Mouse (Mus musculus): ENCODE measurements at regions not wholly inside any gene's neighbourhood (a gene's known extent, or its start where the extent isn't known, plus 50 kb on each side); places are given as distances from the start of the nearest gene placed in this dataset.

DNA sequence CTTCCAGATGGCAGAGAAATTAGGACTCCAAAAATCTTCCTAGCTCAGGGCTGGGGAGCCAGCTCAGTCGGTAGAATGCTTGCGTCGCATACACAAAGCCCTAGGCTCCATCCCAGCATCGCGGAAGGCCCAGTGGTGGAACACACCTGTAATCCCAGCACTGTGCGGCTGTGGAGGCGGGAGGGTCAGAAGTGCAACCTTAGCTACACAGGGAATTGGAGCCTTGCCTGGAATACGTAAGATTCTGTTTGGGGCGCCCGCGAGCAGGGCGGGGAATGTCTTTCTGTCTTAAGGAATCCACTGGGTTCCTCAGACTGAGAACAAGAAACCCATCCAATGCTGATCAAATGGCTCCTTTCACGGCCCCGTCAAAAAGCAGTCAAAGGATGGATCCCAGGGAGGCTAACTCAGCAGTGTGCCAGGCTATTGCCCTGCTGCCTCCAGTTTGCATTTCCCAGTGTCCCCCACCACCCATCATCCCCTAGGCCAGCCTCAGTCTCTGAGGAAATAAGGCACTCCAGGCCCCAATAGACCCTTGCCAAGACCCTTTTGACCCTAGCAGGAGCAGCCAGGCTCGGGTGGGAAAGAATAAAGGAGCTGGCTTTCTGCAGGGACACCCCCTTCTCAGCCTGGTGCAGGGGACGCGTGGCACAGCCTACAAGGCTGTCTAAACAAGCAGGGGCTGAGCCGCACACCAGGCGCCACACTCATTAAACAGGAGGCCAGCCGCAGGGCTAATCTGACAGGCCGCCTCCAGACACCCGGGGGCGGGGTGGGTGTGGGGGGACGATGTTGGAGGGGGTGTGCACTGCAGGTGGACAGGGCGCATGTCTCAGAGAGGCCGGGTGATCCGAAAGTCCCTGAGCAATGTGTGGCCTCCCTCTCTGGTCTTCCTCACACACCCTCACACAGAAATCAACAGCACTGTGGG, 407.1 kb downstream of the H2al1j start:
- Histone ChIP-seq H3K4me3 (no peak overlapping the region), H3K27ac (no peak overlapping the region)
- intact Hi-C loops (cut with DNase I), result no loop called here
- TF ChIP-seq CTCF (IDR thresholded peaks at IDR 0.05), result no peak
- DNase-seq (ENCODE audit: extremely low spot score in 1 of 2, low spot score in 2 of 2), result no peak

DNA sequence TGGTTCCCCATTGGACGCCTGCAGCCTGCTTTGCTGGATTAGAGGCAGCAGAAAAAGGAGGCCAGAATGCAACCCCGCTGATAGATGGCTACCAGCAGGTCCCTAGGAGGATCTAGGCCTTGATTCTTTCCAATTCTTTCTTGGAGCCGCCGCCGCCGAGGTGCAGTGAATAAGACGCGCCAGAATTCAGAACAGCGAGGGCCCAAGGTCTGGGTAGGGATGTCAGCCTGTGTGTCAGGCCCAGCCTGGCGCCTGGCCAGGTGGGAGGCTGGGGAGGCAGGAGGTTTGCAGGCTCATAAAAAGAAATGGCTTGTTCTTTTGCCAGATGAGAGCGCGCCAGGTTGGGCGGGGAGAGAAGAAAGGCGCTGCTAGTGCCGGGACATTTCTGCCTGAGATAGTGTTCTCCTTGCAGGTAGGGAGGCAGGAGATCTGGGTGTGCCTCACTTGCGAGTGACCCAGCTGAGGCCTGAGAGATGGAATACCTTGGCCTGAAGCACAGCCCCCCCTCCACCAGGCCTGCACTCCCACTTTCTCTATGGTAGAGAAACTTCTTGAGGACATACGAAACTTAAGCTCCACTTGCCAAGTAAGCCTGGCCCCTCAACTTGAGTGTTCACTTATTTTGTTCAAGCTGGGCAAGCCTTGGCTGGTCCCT, 408.0 kb downstream of the H2al1j start:
- intact Hi-C loops (cut with DNase I), result no loop called here
- Histone ChIP-seq H3K4me3 (no peak overlapping the region), H3K27ac (no peak overlapping the region)
- DNase-seq (ENCODE audit: extremely low spot score in 1 of 2, low spot score in 2 of 2), result peak; percentile 14 to 22
- no peak for TF ChIP-seq CTCF (IDR thresholded peaks at IDR 0.05)

DNA sequence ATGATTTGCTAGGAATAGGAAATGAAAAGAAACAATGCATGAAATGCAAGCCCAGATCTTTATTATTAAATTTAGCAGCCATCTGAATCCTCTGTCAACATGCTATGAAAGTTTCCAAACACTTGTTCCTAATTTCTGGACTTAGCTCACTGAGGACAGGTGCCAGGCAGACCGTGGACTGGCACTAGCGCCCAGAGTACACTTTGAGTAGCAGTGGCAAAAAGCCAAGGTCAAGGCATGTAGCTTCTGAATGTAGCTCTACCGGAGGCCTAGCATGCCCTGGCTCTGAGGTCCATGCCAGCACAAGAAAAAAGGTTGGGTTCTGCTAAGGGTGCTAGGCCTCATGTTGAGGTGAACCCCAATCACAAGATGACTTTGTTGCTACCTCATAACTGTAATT, 408.9 kb downstream of the H2al1j start:
- intact Hi-C loops (cut with DNase I), result no loop called here
- no peak overlapping the region for H3K27ac ChIP-seq
- DNase-seq (ENCODE audit: extremely low spot score in 1 of 2, low spot score in 2 of 2), result no peak
- no peak for TF ChIP-seq CTCF (IDR thresholded peaks at IDR 0.05)
- no peak overlapping the region for H3K4me3 ChIP-seq

DNA sequence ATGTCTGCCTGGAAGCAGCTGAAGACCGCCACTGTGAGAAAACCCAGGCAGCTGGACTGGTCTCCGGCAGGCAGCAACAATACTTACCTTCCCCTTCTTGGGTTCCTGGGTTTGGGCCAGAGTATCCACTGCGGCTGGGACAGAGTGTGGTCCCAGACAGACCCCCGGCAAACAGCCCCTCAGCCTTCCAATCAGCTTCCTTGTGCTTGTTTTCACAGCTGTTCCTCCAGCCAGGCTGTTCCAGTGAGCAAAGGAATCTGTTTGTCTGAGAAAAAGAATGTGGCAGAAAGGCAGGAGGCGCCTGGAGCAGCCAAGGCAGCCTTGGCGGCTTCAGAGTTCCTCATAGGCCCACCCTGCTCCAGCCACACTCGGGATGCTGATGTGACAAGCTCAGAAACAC, 411.9 kb downstream of the H2al1j start:
- intact Hi-C loops (cut with DNase I), result no loop called here
- DNase-seq (ENCODE audit: extremely low spot score in 1 of 2, low spot score in 2 of 2), result no peak
- Histone ChIP-seq H3K4me3 (no peak overlapping the region), H3K27ac (no peak overlapping the region)
- no peak for TF ChIP-seq CTCF (IDR thresholded peaks at IDR 0.05)

DNA sequence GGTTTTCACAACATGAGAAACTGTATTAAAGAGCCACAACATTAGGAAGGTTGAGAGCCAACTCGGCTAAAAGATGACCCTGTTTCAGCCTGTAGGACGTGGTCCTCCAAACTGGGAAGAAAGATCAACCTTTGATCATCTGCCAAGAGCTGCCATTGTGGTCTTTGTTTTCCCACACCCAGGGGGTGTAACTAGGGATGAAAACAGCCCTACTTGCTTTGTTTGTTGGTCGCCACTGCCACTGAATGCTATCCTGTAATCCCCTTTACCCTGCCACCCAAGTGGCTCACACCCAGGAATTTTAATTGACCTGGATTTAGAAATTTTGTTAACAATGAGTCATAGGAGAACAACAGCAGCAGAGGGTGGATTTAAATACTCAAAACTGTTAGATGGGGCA, 414.2 kb downstream of the Bcor start:
- DNase-seq (ENCODE audit: extremely low spot score in 1 of 2, low spot score in 2 of 2), result no peak
- TF ChIP-seq CTCF (IDR thresholded peaks at IDR 0.05), result no peak
- H3K4me3 ChIP-seq, result no peak overlapping the region
- intact Hi-C loops (cut with DNase I), result loop anchor here (5.0 kb wide), 1 partner anchor 51 kb away; no protein-coding TSS in a partner anchor
- no peak overlapping the region for H3K27ac ChIP-seq

DNA sequence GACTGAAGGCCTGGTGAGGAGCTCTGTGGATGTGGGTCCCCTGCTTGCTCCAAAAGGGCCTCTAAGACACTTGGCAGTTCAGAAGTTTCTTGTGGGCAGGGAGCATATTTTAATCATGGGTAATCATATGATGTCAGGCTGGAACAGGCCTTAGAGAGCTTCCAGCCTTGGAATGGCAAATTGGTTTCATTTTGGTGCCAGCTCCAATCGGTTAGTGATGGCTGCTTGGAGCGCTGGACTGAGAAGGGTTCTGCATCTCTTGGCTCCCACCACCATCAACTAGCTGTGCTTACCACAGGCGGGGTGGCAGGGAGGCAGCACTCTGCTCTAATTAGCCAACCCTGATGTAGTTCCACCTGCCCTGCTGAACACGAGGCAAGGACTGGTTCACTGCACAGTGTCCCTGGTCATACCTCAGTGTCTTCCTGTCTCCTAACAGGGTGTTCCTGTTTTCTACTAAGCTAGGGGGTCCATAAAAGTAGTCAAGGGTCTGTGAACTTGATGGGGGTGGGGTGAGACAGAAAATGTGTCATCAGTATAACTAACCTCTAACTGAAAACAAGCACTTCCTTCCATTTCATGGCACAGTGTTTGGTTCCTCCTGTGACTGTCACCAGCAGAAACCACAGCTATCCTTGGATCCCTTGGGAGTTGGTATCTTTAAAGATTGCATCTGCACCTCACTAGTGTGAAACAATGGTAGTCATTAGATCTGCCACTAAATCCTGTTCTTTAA, 412.6 kb downstream of the Bcor start:
- no peak for TF ChIP-seq CTCF (IDR thresholded peaks at IDR 0.05)
- intact Hi-C loops (cut with DNase I), result loop anchor here (5.0 kb wide), 1 partner anchor 50 kb away; no protein-coding TSS in a partner anchor
- DNase-seq (ENCODE audit: extremely low spot score in 1 of 2, low spot score in 2 of 2), result no peak
- Histone ChIP-seq H3K27ac (no peak overlapping the region), H3K4me3 (no peak overlapping the region)

DNA sequence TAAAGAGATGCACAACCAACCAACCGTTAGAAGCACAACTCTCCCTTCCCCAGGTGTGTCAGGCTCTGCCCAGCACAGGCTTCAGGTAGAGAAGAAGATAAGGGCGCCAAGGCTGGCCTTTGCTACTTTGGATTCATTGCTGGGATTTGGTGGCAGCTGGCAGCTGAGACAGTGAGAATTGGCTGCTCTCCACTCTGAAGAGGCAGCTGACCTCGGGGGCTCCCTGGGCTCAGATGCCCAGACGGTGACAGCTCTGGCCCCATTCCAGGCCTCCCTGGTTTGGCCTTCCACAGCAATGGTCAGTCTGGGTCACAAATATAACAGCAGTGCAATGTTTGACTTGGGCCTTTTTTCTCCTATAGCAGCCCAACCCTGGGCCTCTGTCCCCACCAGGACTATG, 411.9 kb downstream of the Bcor start:
- H3K4me3 ChIP-seq, result no peak overlapping the region
- no peak for TF ChIP-seq CTCF (IDR thresholded peaks at IDR 0.05)
- H3K27ac ChIP-seq, result no peak overlapping the region
- intact Hi-C loops (cut with DNase I), result loop anchor here (5.0 kb wide), 1 partner anchor 49 kb away; no protein-coding TSS in a partner anchor
- no peak for DNase-seq (ENCODE audit: extremely low spot score in 1 of 2, low spot score in 2 of 2)

DNA sequence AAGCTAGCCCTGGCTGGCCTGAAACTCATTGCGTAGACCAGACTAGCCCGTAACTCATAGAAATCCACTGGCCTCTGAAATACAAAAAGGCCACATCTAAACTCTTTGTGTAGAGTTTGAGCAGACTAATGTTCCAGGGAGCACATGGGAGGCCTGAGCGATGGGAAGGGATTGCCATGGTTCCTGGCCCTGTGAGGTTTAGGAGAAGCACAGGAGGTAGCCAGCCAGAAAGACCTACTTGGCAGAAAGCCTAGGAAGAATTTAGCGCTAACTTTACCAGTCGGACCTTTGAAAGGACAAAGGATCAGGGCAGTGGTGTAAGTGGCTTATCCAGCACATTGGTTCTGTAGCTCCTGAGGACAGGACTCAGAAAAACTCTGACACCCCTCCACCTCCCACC, 407.6 kb downstream of the Bcor start:
- DNase-seq (ENCODE audit: extremely low spot score in 1 of 2, low spot score in 2 of 2), result no peak
- H3K27ac ChIP-seq, result no peak overlapping the region

DNA sequence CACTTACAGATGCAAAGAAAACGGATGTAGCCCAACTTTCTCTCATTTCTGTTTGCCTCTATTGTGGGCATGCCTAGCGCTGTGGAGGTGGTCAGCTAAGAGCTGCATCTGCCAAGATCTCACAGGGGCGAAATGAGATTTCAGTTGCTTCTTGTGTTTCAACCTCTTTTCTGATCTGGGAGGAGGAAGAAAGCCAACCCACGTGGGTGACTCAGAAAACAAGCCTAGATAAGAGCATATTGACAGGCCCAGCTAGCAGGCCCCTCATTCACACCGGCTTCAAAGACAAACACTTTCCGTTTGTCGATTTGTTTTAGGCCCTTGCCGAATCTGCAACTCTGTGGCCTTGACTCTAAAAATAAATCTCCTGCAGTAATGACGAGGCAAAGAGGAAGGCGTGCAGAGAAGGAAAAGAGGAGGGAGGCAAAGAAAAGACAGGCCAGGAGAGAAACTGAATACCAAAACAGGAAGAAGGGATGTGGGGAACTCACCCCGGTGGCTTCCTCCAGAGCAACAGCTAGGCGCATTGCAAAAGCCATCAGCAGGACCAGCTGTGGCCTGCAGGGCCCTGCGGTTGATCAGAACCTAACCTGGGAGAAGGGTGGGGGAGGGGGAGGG, 407.1 kb downstream of the Bcor start:
- DNase-seq (ENCODE audit: extremely low spot score in 1 of 2, low spot score in 2 of 2), result no peak
- H3K27ac ChIP-seq, result no peak overlapping the region
- intact Hi-C loops (cut with DNase I), result no loop called here
- H3K4me3 ChIP-seq, result no peak overlapping the region
- TF ChIP-seq CTCF (IDR thresholded peaks at IDR 0.05), result no peak

More for the DNA sequence above, 407.6 kb downstream of the Bcor start:
- no peak overlapping the region for H3K4me3 ChIP-seq
- no peak for TF ChIP-seq CTCF (IDR thresholded peaks at IDR 0.05)
- intact Hi-C loops (cut with DNase I), result no loop called here

DNA sequence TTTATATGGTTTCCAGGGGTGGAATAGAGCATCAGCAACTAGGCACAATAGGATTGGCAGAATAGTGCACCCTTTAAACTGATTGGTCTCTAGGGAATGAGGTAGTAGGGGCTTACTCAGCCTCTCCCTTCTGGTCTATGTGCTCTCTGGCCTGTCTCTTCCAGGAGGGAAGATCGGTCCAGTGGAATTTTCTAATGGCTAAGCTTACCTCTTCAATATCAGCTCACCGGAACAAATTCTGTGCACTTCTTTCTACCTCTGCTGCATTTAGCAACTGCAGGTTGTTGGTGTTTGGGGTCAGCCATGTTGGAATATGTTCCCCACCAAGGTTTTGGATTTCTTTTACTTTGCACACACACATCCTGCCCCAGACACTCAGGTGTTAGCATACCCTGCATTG, 405.1 kb downstream of the Bcor start:
- DNase-seq (ENCODE audit: extremely low spot score in 1 of 2, low spot score in 2 of 2), result no peak
- Histone ChIP-seq H3K4me3 (no peak overlapping the region), H3K27ac (no peak overlapping the region)
- intact Hi-C loops (cut with DNase I), result no loop called here
- no peak for TF ChIP-seq CTCF (IDR thresholded peaks at IDR 0.05)

DNA sequence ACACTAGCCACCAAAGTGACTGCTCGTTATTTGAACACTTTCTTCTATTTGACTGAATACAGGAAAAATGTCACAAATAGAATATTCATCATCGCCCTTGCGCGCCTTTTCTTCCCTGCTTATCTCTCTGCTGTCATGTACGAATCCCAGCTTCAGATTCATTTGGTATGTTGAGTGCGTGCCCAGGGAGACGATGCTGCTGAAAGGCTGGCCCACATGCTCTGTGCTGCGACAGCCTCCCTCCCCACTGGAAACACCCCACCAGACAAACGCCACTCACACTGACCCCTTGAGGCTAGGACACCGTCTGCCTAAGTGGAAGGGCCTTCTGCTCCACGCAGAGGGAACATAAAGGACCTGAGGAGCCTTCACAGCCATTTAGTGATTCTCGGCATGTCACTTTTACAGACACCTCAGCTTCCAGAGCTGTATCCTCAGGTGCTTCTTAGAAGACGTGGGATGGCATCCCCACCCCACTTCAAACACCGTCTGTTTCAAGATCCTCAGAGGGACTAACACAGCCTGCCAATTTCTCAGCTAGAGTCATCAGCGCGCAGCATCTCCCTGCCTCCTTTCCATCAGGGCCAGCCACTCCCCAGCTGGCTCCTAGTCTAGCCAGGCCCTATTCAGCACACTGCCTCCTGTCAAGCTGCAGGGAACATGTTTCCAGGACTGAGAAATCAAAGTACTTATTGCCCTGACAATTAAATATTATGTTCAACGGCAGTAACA, 396.6 kb downstream of the Bcor start:
- H3K4me3 ChIP-seq, result no peak overlapping the region
- intact Hi-C loops (cut with DNase I), result no loop called here
- no peak for DNase-seq (ENCODE audit: extremely low spot score in 1 of 2, low spot score in 2 of 2)
- no peak for TF ChIP-seq CTCF (IDR thresholded peaks at IDR 0.05)
- no peak overlapping the region for H3K27ac ChIP-seq
